Mouse (Mus musculus) ES-E14 (cell line): Measurements from ENCODE around the gene Dcn. TPM values are rescaled to one million over a fixed set of nuclear protein-coding genes. Genes with fewer than 3 reads are reported as not detected.
A peak's percentile ranks its signal among the peaks of the same experiment; 100 is the strongest.

Experiments
- DNase-seq: peaks from one replicate; pipeline ENCODE4 v3.0.0-alpha.2; 2013; ENCODE audit warnings: low read depth, low spot score
- H3K27ac ChIP-seq: 2 replicates; pipeline ENCODE4 v1.5.1; 2012; ENCODE audit warnings: low read depth, mild to moderate bottlenecking, low read length, moderate library complexity, mixed read lengths; ENCODE audit not compliant: poor library complexity, insufficient read depth, severe bottlenecking
- H3K36me3 ChIP-seq: 2 replicates; pipeline ENCODE4 v1.6.1; 2012; ENCODE audit warnings: mild to moderate bottlenecking, low read length, moderate library complexity, mixed read lengths; ENCODE audit not compliant: control insufficient read depth, poor library complexity, insufficient read depth, severe bottlenecking
- H3K4me1 ChIP-seq, 2 experiments: fragments of 150-350 bp in 1 of 2; sonication (generic) in 1 of 2; 2 replicates each; pipeline ENCODE4 v1.6.1; 2012; ENCODE audit warnings: low read length in 2 of 2, mild to moderate bottlenecking in 1 of 2, mixed read lengths in 1 of 2; ENCODE audit not compliant: control insufficient read depth in 2 of 2, insufficient read depth in 2 of 2, poor library complexity in 1 of 2
- H3K4me3 ChIP-seq, 2 experiments: fragments of 150-350 bp in 1 of 2; sonication (generic) in 1 of 2; 2 replicates each; pipeline ENCODE4 v1.5.1; 2012; ENCODE audit warnings: low read length in 2 of 2, low read depth in 1 of 2, mild to moderate bottlenecking in 1 of 2, mixed read lengths in 1 of 2; ENCODE audit not compliant: insufficient read depth in 1 of 2, poor library complexity in 1 of 2, severe bottlenecking in 1 of 2
- H3K9ac ChIP-seq: 2 replicates; pipeline ENCODE4 v1.6.1; 2012; ENCODE audit warnings: low read depth, mild to moderate bottlenecking, low read length, mixed read lengths; ENCODE audit not compliant: poor library complexity, insufficient read depth, severe bottlenecking
- H3K9me3 ChIP-seq: fragments of 150-350 bp; sonication (generic); 2 replicates; pipeline ENCODE4 v1.6.1; 2012; ENCODE audit warnings: low read depth, mild to moderate bottlenecking, low read length; ENCODE audit not compliant: control insufficient read depth, insufficient read depth
- CHD2 ChIP-seq: IDR thresholded peaks from 2 replicates; pipeline ENCODE4 v1.6.1; 2014; ENCODE audit warnings: mild to moderate bottlenecking, low read depth, low read length, inconsistent platforms
- HCFC1 ChIP-seq: IDR thresholded peaks from 2 replicates; pipeline ENCODE4 v1.6.1; 2012; ENCODE audit warnings: low read length, inconsistent platforms, borderline replicate concordance; ENCODE audit not compliant: insufficient read depth
- MAFK ChIP-seq: IDR thresholded peaks from 2 replicates; pipeline ENCODE4 v1.6.1; 2014; ENCODE audit warnings: mild to moderate bottlenecking, low read depth, low read length, inconsistent platforms; ENCODE audit not compliant: insufficient read depth
- ZC3H11A ChIP-seq: IDR thresholded peaks from 2 replicates; pipeline ENCODE4 v1.6.1; 2012; ENCODE audit warnings: low read depth, mild to moderate bottlenecking, inconsistent platforms, low read length, borderline replicate concordance
- ZNF384 ChIP-seq: IDR thresholded peaks from 2 replicates; pipeline ENCODE4 v1.6.1; 2012; ENCODE audit warnings: low read depth, low read length, inconsistent platforms
- in situ Hi-C, 2 experiments: fragments of 600-800 bp; cut with MboI; formaldehyde crosslinking; loops; one replicate each; pipeline ENCODE4 v1.15.1; 2025; ENCODE audit warnings: low sequenced_read_pairs in 2 of 2, inconsistent platforms in 1 of 2; ENCODE audit not compliant: unreplicated experiment in 2 of 2
- total RNA-seq: library from RNA; depleted of rRNA; stranded (reverse); fragments of 300-350 nt; gene quantifications from 2 replicates; pipeline ENCODE4 v1.2.3, GENCODE M21; 2012; rRNA removed

Gene Dcn
- total RNA-seq, 1 experiment = 0.89 TPM

GRCm38 (mm10) chr10:97564957-97565856 lies 85.8 kb downstream of the Dcn start, which contains the start of gene Lum:
Gene Lum (plus strand): TSS chr10:97565128.
- in situ Hi-C loops = no loop called here
- DNase-seq = no peak
- no peaks in the 10 kb centered on the region for H3K9me3 ChIP-seq
- no peak within 1 kb of the TSS for H3K27ac ChIP-seq
- H3K36me3 ChIP-seq = no peaks in the 10 kb centered on the region
- H3K4me3 ChIP-seq = no peak within 1 kb of the TSS
- H3K9ac ChIP-seq = no peak within 1 kb of the TSS
- TF ChIP-seq ZC3H11A (no peak), CHD2 (no peak), ZNF384 (no peak), HCFC1 (no peak), MAFK (no peak)
- no peaks in the 10 kb centered on the region for H3K4me1 ChIP-seq

- no peak for TF ChIP-seq CHD2
- Histone ChIP-seq H3K27ac (no peak overlapping the region), H3K4me1 (no peaks in the 10 kb centered on the region), H3K4me3 (no peak overlapping the region), H3K36me3 (no peaks in the 10 kb centered on the region), H3K9ac (no peak overlapping the region), H3K9me3 (no peaks in the 10 kb centered on the region)
- peak; percentile 17 for DNase-seq
- in situ Hi-C loops = no loop called here
These were observed 88.2 kb downstream of the Dcn start for GRCm38 (mm10) chr10:97567489-97568135.

Other genes starting within 250 kb of the Dcn start
- gene Lum, start 85.5 kb downstream of the Dcn start, total RNA-seq = not detected in 2 replicates
- not detected in 2 replicates for gene Kera, start 127.3 kb downstream of the Dcn start, total RNA-seq
- not detected in 2 replicates for gene Epyc, start 164.5 kb downstream of the Dcn start, total RNA-seq
- not detected in 2 replicates for gene Ccer1, start 213.4 kb downstream of the Dcn start, total RNA-seq
- gene C030005K15Rik, start 247.1 kb downstream of the Dcn start, total RNA-seq = not detected in 2 replicates